Mouse (Mus musculus) left cerebral cortex, postnatal 14 days (tissue): ENCODE data around the gene Car9. TPM values are rescaled to one million over a fixed set of nuclear protein-coding genes. Genes with fewer than 3 reads are reported as not detected.

Experiments
- DNase-seq, 2 experiments: peaks; one replicate each; pipeline ENCODE4 v3.0.0; 2021 to 2022; ENCODE audit warnings: low spot score in 2 of 2, mixed read lengths in 1 of 2
- intact Hi-C: fragments of 180-260 bp; cut with DNase I; formaldehyde crosslinking; loops from one replicate; pipeline ENCODE4 v1.15.1; 2025
- total RNA-seq, 2 experiments: library from RNA; stranded (reverse); gene quantifications; 2 replicates each; pipeline ENCODE4 v1.2.3; 2021

Car9 gene
- total RNA-seq, 2 experiments from 2014 or later, result 0.27 to 0.44 TPM

GRCm38 (mm10) chr4:43492821-43493185 lies 14.0 kb upstream of the Car9 start, which contains the start of gene Ccdc107:
TSS of gene Ccdc107 (plus strand) at chr4:43492900.
- DNase-seq, result peak; percentile 94 to 96
- intact Hi-C loops, result no loop called here

- intact Hi-C loops, result no loop called here
- DNase-seq, result peak; percentile 98
Measured at GRCm38 (mm10) chr4:43493186-43493845, 13.4 kb upstream of the Car9 start.

GRCm38 (mm10) chr4:43493846-43494240 lies 12.9 kb upstream of the Car9 start:
- intact Hi-C loops, result no loop called here
- DNase-seq, result no peak

GRCm38 (mm10) chr4:43496587-43496986 lies 10.2 kb upstream of the Car9 start:
- no peak for DNase-seq
- intact Hi-C loops, result loop anchor here (5.0 kb wide), 1 partner anchor 66 kb away; the partner anchor contains the start of genes Creb3 and Tln1

- intact Hi-C loops, result loop anchor here (5.0 kb wide), 1 partner anchor 65 kb away; the partner anchor contains the start of genes Creb3 and Tln1
- DNase-seq, result no peak
Measured at GRCm38 (mm10) chr4:43497405-43497804, 9.4 kb upstream of the Car9 start.

GRCm38 (mm10) chr4:43497946-43498345 lies 8.8 kb upstream of the Car9 start:
- intact Hi-C loops, result loop anchor here (5.0 kb wide), 1 partner anchor 64 kb away; the partner anchor contains the start of genes Creb3 and Tln1
- DNase-seq, result no peak

- intact Hi-C loops, result loop anchor here (5.0 kb wide), 1 partner anchor 63 kb away; the partner anchor contains the start of genes Creb3 and Tln1
Measured at GRCm38 (mm10) chr4:43498983-43499382, 7.8 kb upstream of the Car9 start.

GRCm38 (mm10) chr4:43499407-43500333 lies 7.1 kb upstream of the Car9 start, which contains the start of gene Arhgef39:
TSS of gene Arhgef39 (minus strand) at chr4:43499695.
- intact Hi-C loops, result loop anchor here (5.0 kb wide), 1 partner anchor 63 kb away; the partner anchor contains the start of genes Creb3 and Tln1

More at GRCm38 (mm10) chr4:43498983-43499382, 7.8 kb upstream of the Car9 start:
- DNase-seq, result no peak

GRCm38 (mm10) chr4:43503041-43503440 lies 3.7 kb upstream of the Car9 start:
- intact Hi-C loops, result no loop called here

More at GRCm38 (mm10) chr4:43499407-43500333, 7.1 kb upstream of the Car9 start, which contains the start of gene Arhgef39:
- peak; percentile 62 to 76 for DNase-seq

GRCm38 (mm10) chr4:43503506-43503905 lies 3.3 kb upstream of the Car9 start:
- no peak for DNase-seq
- intact Hi-C loops, result no loop called here

More at GRCm38 (mm10) chr4:43503041-43503440, 3.7 kb upstream of the Car9 start:
- no peak for DNase-seq

GRCm38 (mm10) chr4:43504269-43504668 lies 2.5 kb upstream of the Car9 start:
- DNase-seq, result no peak
- intact Hi-C loops, result no loop called here

- intact Hi-C loops, result no loop called here
- DNase-seq, result no peak
Measured at GRCm38 (mm10) chr4:43506074-43506473, 692 bp upstream of the Car9 start.

- DNase-seq, result no peak
- intact Hi-C loops, result no loop called here
Measured at GRCm38 (mm10) chr4:43507938-43508665, 1.3 kb downstream of the Car9 start.

- intact Hi-C loops, result no loop called here
- no peak for DNase-seq
Measured at GRCm38 (mm10) chr4:43508666-43508997, 1.9 kb downstream of the Car9 start.

- intact Hi-C loops, result no loop called here
- DNase-seq, result no peak
Measured at GRCm38 (mm10) chr4:43509109-43509508, 2.3 kb downstream of the Car9 start.

GRCm38 (mm10) chr4:43511675-43512454 lies 5.1 kb downstream of the Car9 start:
- DNase-seq, result no peak

GRCm38 (mm10) chr4:43512653-43513052 lies 5.9 kb downstream of the Car9 start:
- no peak for DNase-seq
- intact Hi-C loops, result no loop called here

More at GRCm38 (mm10) chr4:43511675-43512454, 5.1 kb downstream of the Car9 start:
- intact Hi-C loops, result no loop called here

- intact Hi-C loops, result no loop called here
- DNase-seq, result no peak
Measured at GRCm38 (mm10) chr4:43513300-43513699, 6.5 kb downstream of the Car9 start.

- DNase-seq, result no peak
- intact Hi-C loops, result no loop called here
Measured at GRCm38 (mm10) chr4:43513791-43514190, 7.0 kb downstream of the Car9 start.
